Mouse (Mus musculus) brain, embryonic 14.5 days (tissue): ENCODE measurements at regions not wholly inside any gene's neighbourhood (a gene's known extent, or its start where the extent isn't known, plus 50 kb on each side); places are given as distances from the start of the nearest gene placed in this dataset.

ENCODE experiments used
- DNase-seq: peaks from one replicate; pipeline ENCODE4 v3.0.0-alpha.2; 2011; ENCODE audit warnings: low read depth
- CTCF ChIP-seq: fragments of 200-500 bp; IDR thresholded peaks from 2 replicates; pipeline ENCODE4 v1.5.1; 2012; ENCODE audit warnings: inconsistent platforms, mild to moderate bottlenecking, moderate library complexity, borderline replicate concordance; ENCODE audit not compliant: insufficient read depth, insufficient read length; ENCODE audit errors: extremely low read depth
- POLR2A ChIP-seq: fragments of 200-500 bp; IDR thresholded peaks from 2 replicates; pipeline ENCODE4 v1.6.1; 2012; ENCODE audit warnings: mild to moderate bottlenecking, inconsistent platforms, borderline replicate concordance; ENCODE audit not compliant: poor library complexity, insufficient read depth, insufficient read length, severe bottlenecking; ENCODE audit errors: extremely low read depth

- TF ChIP-seq POLR2A (no peak), CTCF (no peak)
- no peak for DNase-seq
These were observed 517.4 kb upstream of the Fam241a start for GRCm38 (mm10) chr3:128413481-128413880.

GRCm38 (mm10) chr3:128412157-128412556, 516.0 kb upstream of the Fam241a start:
- DNase-seq, result peak; percentile 67
- TF ChIP-seq CTCF (no peak), POLR2A (no peak)

- TF ChIP-seq CTCF (no peak), POLR2A (no peak)
These were observed 498.7 kb upstream of the Fam241a start for GRCm38 (mm10) chr3:128394805-128395204.

GRCm38 (mm10) chr3:128380579-128380978, 484.5 kb upstream of the Fam241a start:
- no peak for TF ChIP-seq POLR2A
- TF ChIP-seq CTCF, result no peak
- peak; percentile 14 for DNase-seq

More at GRCm38 (mm10) chr3:128394805-128395204, 498.7 kb upstream of the Fam241a start:
- no peak for DNase-seq

- TF ChIP-seq CTCF (no peak), POLR2A (no peak)
- DNase-seq, result peak; percentile 35
These were observed 473.5 kb upstream of the Fam241a start for GRCm38 (mm10) chr3:128369521-128370127.

GRCm38 (mm10) chr3:128362310-128362709, 466.2 kb upstream of the Fam241a start:
- no peak for DNase-seq
- TF ChIP-seq POLR2A (no peak), CTCF (no peak)

- DNase-seq, result peak; percentile 90
- TF ChIP-seq CTCF, result peak; percentile 65; the same call in 1 of the 2 replicates
These were observed 453.0 kb upstream of the Fam241a start for GRCm38 (mm10) chr3:128349123-128349522.

GRCm38 (mm10) chr3:128347782-128348574, 451.9 kb upstream of the Fam241a start:
- DNase-seq, result peak; percentile 24
- TF ChIP-seq POLR2A, result no peak

- TF ChIP-seq CTCF (no peak), POLR2A (no peak)
- no peak for DNase-seq
These were observed 441.4 kb upstream of the Fam241a start for GRCm38 (mm10) chr3:128337508-128337907.

- peak; percentile 95 for DNase-seq
- TF ChIP-seq CTCF (peak; percentile 94), POLR2A (no peak)
These were observed 440.9 kb upstream of the Fam241a start for GRCm38 (mm10) chr3:128337031-128337430.

- peak; percentile 76 for DNase-seq
- no peak for TF ChIP-seq POLR2A
- TF ChIP-seq CTCF, result no peak
These were observed 431.6 kb upstream of the Fam241a start for GRCm38 (mm10) chr3:128327677-128328076.

- TF ChIP-seq POLR2A (no peak), CTCF (no peak)
- DNase-seq, result no peak
These were observed 405.2 kb upstream of the Fam241a start for GRCm38 (mm10) chr3:128301312-128301711.

GRCm38 (mm10) chr3:128298110-128298509, 402.0 kb upstream of the Fam241a start:
- no peak for TF ChIP-seq POLR2A
- no peak for TF ChIP-seq CTCF
- no peak for DNase-seq
